Mouse (Mus musculus) heart, adult 2 months (tissue): ENCODE data around the gene 4930469K13Rik. TPM values are rescaled to one million over a fixed set of nuclear protein-coding genes. Genes with fewer than 3 reads are reported as not detected.

Experiments used
- DNase-seq, 2 experiments: peaks; one replicate each; pipeline ENCODE4 v3.0.0; 2021
- H3K27ac ChIP-seq: fragments of 200-600 bp; 2 replicates; pipeline ENCODE4 v1.8.1; 2022
- H3K27me3 ChIP-seq: fragments of 200-500 bp; 2 replicates; pipeline ENCODE4 v1.6.1; 2012; ENCODE audit warnings: mild to moderate bottlenecking, low read length, inconsistent platforms, mixed read lengths; ENCODE audit not compliant: control insufficient read depth, insufficient read depth
- H3K36me3 ChIP-seq: fragments of 200-500 bp; 2 replicates; pipeline ENCODE4 v1.6.1; 2012; ENCODE audit warnings: low read length, inconsistent platforms; ENCODE audit not compliant: control insufficient read depth, insufficient read depth
- H3K4me1 ChIP-seq: fragments of 200-500 bp; 2 replicates; pipeline ENCODE4 v1.6.1; 2011; ENCODE audit warnings: low read length; ENCODE audit not compliant: control insufficient read depth, insufficient read depth
- H3K4me3 ChIP-seq: fragments of 200-600 bp; 2 replicates; pipeline ENCODE4 v1.8.1; 2022
- H3K79me2 ChIP-seq: fragments of 200-500 bp; replicated peaks from 2 replicates; pipeline ENCODE4 v1.6.1; 2012; ENCODE audit warnings: mild to moderate bottlenecking, inconsistent platforms, low read length, moderate library complexity, mixed read lengths; ENCODE audit not compliant: control insufficient read depth, insufficient read depth
- H3K9ac ChIP-seq: fragments of 200-500 bp; 2 replicates; pipeline ENCODE4 v1.6.1; 2012; ENCODE audit warnings: low read depth, mild to moderate bottlenecking, control low read depth, inconsistent platforms, low read length, mixed read lengths
- CTCF ChIP-seq: fragments of 200-600 bp; IDR thresholded peaks from 2 replicates; pipeline ENCODE4 v1.8.1; 2022; ENCODE audit warnings: antibody characterized with exemption, mild to moderate bottlenecking, moderate library complexity
- EP300 ChIP-seq: fragments of 200-500 bp; IDR thresholded peaks from 2 replicates; pipeline ENCODE4 v1.6.1; 2011; ENCODE audit warnings: low read depth, low read length, control low read depth; ENCODE audit not compliant: insufficient read depth
- POLR2A ChIP-seq: fragments of 200-500 bp; IDR thresholded peaks from 2 replicates; pipeline ENCODE4 v1.6.1; 2011; ENCODE audit warnings: mild to moderate bottlenecking, low read depth, low read length, control low read depth; ENCODE audit not compliant: insufficient read depth
- WGBS: fragments of 180-500 bp; shearing (Covaris S2); methylation state at CpG from one replicate; pipeline ENCODE4 v1.1.7; 2018; 5-methylcytosine and 5-hydroxymethylcytosine counted together
- intact Hi-C: fragments of 180-260 bp; cut with DNase I; formaldehyde crosslinking; loops from one replicate; pipeline ENCODE4 v1.15.1; 2025
- polyA plus RNA-seq: library from polyadenylated mRNA; depleted of rRNA; stranded (reverse); fragments of >200 nt; gene quantifications from 2 replicates; pipeline ENCODE4 v1.2.3, GENCODE M21; 2012
- total RNA-seq, 2 experiments: library from RNA; stranded (reverse); gene quantifications; 2 replicates each; pipeline ENCODE4 v1.2.3; 2021

Gene 4930469K13Rik
- total and polyA plus RNA-seq, 3 experiments = not detected

- intact Hi-C loops = no loop called here
- no peaks in the 10 kb centered on the region for H3K27me3 ChIP-seq
- TF ChIP-seq CTCF (no peak), EP300 (no peak), POLR2A (no peak)
These were observed 73.3 kb downstream of the 4930469K13Rik start for GRCm38 (mm10) chr11:34025091-34025490.

GRCm38 (mm10) chr11:34012007-34012652, 86.2 kb downstream of the 4930469K13Rik start:
- DNase-seq = no peak
- Histone ChIP-seq H3K36me3 (no peaks in the 10 kb centered on the region), H3K4me1 (peaks cover 6% of the 10 kb centered on the region), H3K4me3 (no peak overlapping the region), H3K9ac (no peak overlapping the region), H3K27me3 (no peaks in the 10 kb centered on the region), H3K27ac (no peak overlapping the region), H3K79me2 (no peaks in the 10 kb centered on the region)
- no peak for TF ChIP-seq CTCF
- no peak for TF ChIP-seq EP300
- no peak for TF ChIP-seq POLR2A
- WGBS = 53% methylated on average over 6 of the region's 6 CpGs
- intact Hi-C loops = loop anchor here (5.0 kb wide), 1 partner anchor 105 kb away; no protein-coding TSS in a partner anchor

More at GRCm38 (mm10) chr11:34025091-34025490, 73.3 kb downstream of the 4930469K13Rik start:
- Histone ChIP-seq H3K4me3 (no peak overlapping the region), H3K36me3 (no peaks in the 10 kb centered on the region), H3K9ac (no peak overlapping the region), H3K4me1 (no peaks in the 10 kb centered on the region), H3K79me2 (no peaks in the 10 kb centered on the region), H3K27ac (no peak overlapping the region)
- 79% methylated on average over 1 of the region's 1 CpGs for WGBS
- no peak for DNase-seq

- TF ChIP-seq POLR2A (no peak), EP300 (0 out of 2 replicates have a peak, but pooled peaks have one; percentile 26)
- Histone ChIP-seq H3K27ac (peak overlapping the region; percentile 23; the same call in 1 of the 2 replicates), H3K27me3 (no peaks in the 10 kb centered on the region), H3K36me3 (no peaks in the 10 kb centered on the region), H3K4me1 (peaks cover 6% of the 10 kb centered on the region), H3K4me3 (no peak overlapping the region), H3K79me2 (no peaks in the 10 kb centered on the region), H3K9ac (no peak overlapping the region)
- WGBS = 33% methylated on average over 4 of the region's 4 CpGs
- peak; percentile 39 to 68 for DNase-seq
- intact Hi-C loops = loop anchor here (5.0 kb wide), 1 partner anchor 106 kb away; no protein-coding TSS in a partner anchor
These were observed 87.5 kb downstream of the 4930469K13Rik start for GRCm38 (mm10) chr11:34010859-34011172.

- peak overlapping the region; percentile 23; the same call in 1 of the 2 replicates for H3K27ac ChIP-seq
- TF ChIP-seq EP300 = no peak
- no peak for TF ChIP-seq POLR2A
- no peak for TF ChIP-seq CTCF
- no peaks in the 10 kb centered on the region for H3K27me3 ChIP-seq
- no peaks in the 10 kb centered on the region for H3K79me2 ChIP-seq
- WGBS = 53% methylated on average over 7 of the region's 7 CpGs
- peak in 1 of 2 experiments; percentile 29 for DNase-seq
- H3K36me3 ChIP-seq = no peaks in the 10 kb centered on the region
- no peak overlapping the region for H3K9ac ChIP-seq
- H3K4me3 ChIP-seq = no peak overlapping the region
- intact Hi-C loops = loop anchor here (5.0 kb wide), 1 partner anchor 107 kb away; no protein-coding TSS in a partner anchor
- H3K4me1 ChIP-seq = peaks cover 6% of the 10 kb centered on the region
These were observed 88.1 kb downstream of the 4930469K13Rik start for GRCm38 (mm10) chr11:34010133-34010858.

- 72% methylated on average over 11 of the region's 12 CpGs for WGBS
- no peak overlapping the region for H3K27ac ChIP-seq
- intact Hi-C loops = loop anchor here (5.0 kb wide), 1 partner anchor 108 kb away; no protein-coding TSS in a partner anchor
These were observed 88.9 kb downstream of the 4930469K13Rik start for GRCm38 (mm10) chr11:34009316-34010087.

More at GRCm38 (mm10) chr11:34009316-34010087, 88.9 kb downstream of the 4930469K13Rik start:
- Histone ChIP-seq H3K9ac (no peak overlapping the region), H3K4me1 (peaks cover 6% of the 10 kb centered on the region), H3K4me3 (no peak overlapping the region), H3K27me3 (no peaks in the 10 kb centered on the region), H3K79me2 (no peaks in the 10 kb centered on the region), H3K36me3 (no peaks in the 10 kb centered on the region)
- TF ChIP-seq POLR2A (no peak), CTCF (no peak), EP300 (no peak)
- DNase-seq = peak in 1 of 2 experiments; percentile 25
